Mouse (Mus musculus) stomach, embryonic 14.5 days (tissue): Measurements from ENCODE around the gene Dll3. TPM values are rescaled to one million over a fixed set of nuclear protein-coding genes. Genes with fewer than 3 reads are reported as not detected.

Experiments
- ATAC-seq: fragments of 200-750 bp; cut with Nextera tagmentation; 2 replicates; pipeline ENCODE4 v1.8.0; 2017; ENCODE audit warnings: low read depth, moderate TSS enrichment; ENCODE audit not compliant: insufficient number of reproducible peaks, insufficient read depth, low FRiP score
- H3K27ac ChIP-seq: fragments of 300-500 bp; sonication (generic); 2 replicates; pipeline ENCODE4 v1.5.1; 2014; ENCODE audit warnings: mild to moderate bottlenecking, low read length, moderate library complexity, mixed read lengths
- H3K27me3 ChIP-seq: fragments of 300-500 bp; sonication (generic); 2 replicates; pipeline ENCODE4 v1.6.1; 2014; ENCODE audit warnings: low read length, control low read depth, mixed read lengths; ENCODE audit not compliant: control insufficient read depth, insufficient read depth
- H3K36me3 ChIP-seq: fragments of 300-500 bp; sonication (generic); 2 replicates; pipeline ENCODE4 v1.6.1; 2014; ENCODE audit warnings: mild to moderate bottlenecking, control low read depth, low read length, moderate library complexity, mixed read lengths; ENCODE audit not compliant: control insufficient read depth, insufficient read depth
- H3K4me1 ChIP-seq: fragments of 300-500 bp; sonication (generic); 2 replicates; pipeline ENCODE4 v1.6.1; 2014; ENCODE audit warnings: low read length, control low read depth, mixed read lengths; ENCODE audit not compliant: control insufficient read depth, insufficient read depth
- H3K4me2 ChIP-seq: fragments of 300-500 bp; sonication (generic); replicated peaks from 2 replicates; pipeline ENCODE4 v1.6.1; 2014; ENCODE audit warnings: low read depth, low read length, control low read depth
- H3K4me3 ChIP-seq: fragments of 300-500 bp; sonication (generic); 2 replicates; pipeline ENCODE4 v1.5.1; 2014; ENCODE audit warnings: low read depth, low read length, control low read depth
- H3K9ac ChIP-seq: fragments of 300-500 bp; sonication (generic); replicated peaks from 2 replicates; pipeline ENCODE4 v1.6.1; 2014; ENCODE audit warnings: low read depth, mild to moderate bottlenecking, control low read depth, low read length, moderate library complexity, mixed read lengths
- H3K9me3 ChIP-seq: fragments of 300-500 bp; sonication (generic); 2 replicates; pipeline ENCODE4 v1.6.1; 2016; ENCODE audit warnings: low read depth, low read length, control low read depth; ENCODE audit not compliant: control insufficient read depth
- WGBS: fragments of 180-500 bp; shearing (Covaris S2); extraction: QIAGEN DNeasy Blood & Tissue Kit; methylation state at CpG from one replicate; pipeline ENCODE4 v1.1.7; 2014; 5-methylcytosine and 5-hydroxymethylcytosine counted together
- polyA plus RNA-seq: library from polyadenylated mRNA; unstranded; fragments of >200 nt; fragmentation: Nextera tagmentation; extraction: Ambion mirVana; gene quantifications from 2 replicates; pipeline ENCODE4 v1.2.1, GENCODE M21; 2014

Gene Dll3
- polyA plus RNA-seq, 1 experiment from 2014 or later = 3.8 TPM

- 4% methylated on average over 50 of the region's 63 CpGs for WGBS
- peak overlapping the region; percentile 42 for H3K4me3 ChIP-seq
Measured at GRCm38 (mm10) chr7:28294481-28294880, 7.6 kb downstream of the Dll3 start.

GRCm38 (mm10) chr7:28290638-28291590, 11.1 kb downstream of the Dll3 start, which contains the start of gene Selenov:
TSS of gene Selenov (minus strand) at chr7:28291186.
- ATAC-seq = peak; percentile 59
- H3K27me3 ChIP-seq = peaks cover 39% of the 10 kb centered on the region; the same call in 1 of the 2 replicates

More at GRCm38 (mm10) chr7:28294481-28294880, 7.6 kb downstream of the Dll3 start:
- H3K9me3 ChIP-seq = no peaks in the 10 kb centered on the region
- peak overlapping the region; percentile 77 for H3K4me2 ChIP-seq
- no peaks in the 10 kb centered on the region for H3K36me3 ChIP-seq
- H3K4me1 ChIP-seq = no peaks in the 10 kb centered on the region; the same call in 1 of the 2 replicates
- H3K27me3 ChIP-seq = peaks cover 31% of the 10 kb centered on the region; the same call in 1 of the 2 replicates
- H3K9ac ChIP-seq = peak overlapping the region; percentile 38; the same call in 1 of the 2 replicates
- H3K27ac ChIP-seq = no peak overlapping the region
- ATAC-seq = peak; percentile 44

GRCm38 (mm10) chr7:28290165-28290564, 11.9 kb downstream of the Dll3 start:
- H3K4me3 ChIP-seq = peak overlapping the region; percentile 23
- no peak overlapping the region for H3K27ac ChIP-seq
- WGBS = 2% methylated on average over 18 of the region's 18 CpGs
- peak; percentile 10; the same call in 1 of the 2 replicates for ATAC-seq
- H3K4me1 ChIP-seq = no peaks in the 10 kb centered on the region; the same call in 1 of the 2 replicates
- H3K9ac ChIP-seq = no peak overlapping the region
- H3K27me3 ChIP-seq = peaks cover 39% of the 10 kb centered on the region; the same call in 1 of the 2 replicates
- H3K36me3 ChIP-seq = no peaks in the 10 kb centered on the region
- H3K4me2 ChIP-seq = peak overlapping the region; percentile 48
- H3K9me3 ChIP-seq = no peaks in the 10 kb centered on the region

More at GRCm38 (mm10) chr7:28290638-28291590, 11.1 kb downstream of the Dll3 start, which contains the start of gene Selenov:
- Histone ChIP-seq H3K27ac (no peak within 1 kb of the TSS), H3K4me3 (peak within 1 kb of the TSS; percentile 23), H3K4me1 (no peaks in the 10 kb centered on the region; the same call in 1 of the 2 replicates), H3K36me3 (no peaks in the 10 kb centered on the region), H3K4me2 (peak within 1 kb of the TSS; percentile 48), H3K9me3 (no peaks in the 10 kb centered on the region), H3K9ac (no peak within 1 kb of the TSS)
- WGBS = 1% methylated on average over 52 of the region's 52 CpGs

GRCm38 (mm10) chr7:28280630-28281029, 21.4 kb downstream of the Dll3 start:
- no peak overlapping the region for H3K27ac ChIP-seq
- H3K9me3 ChIP-seq = no peaks in the 10 kb centered on the region
- no peak overlapping the region for H3K4me2 ChIP-seq
- WGBS = 77% methylated on average over 7 of the region's 7 CpGs
- no peak overlapping the region for H3K4me3 ChIP-seq
- no peaks in the 10 kb centered on the region for H3K4me1 ChIP-seq
- no peak for ATAC-seq
- no peaks in the 10 kb centered on the region for H3K27me3 ChIP-seq
- no peaks in the 10 kb centered on the region for H3K36me3 ChIP-seq
- no peak overlapping the region for H3K9ac ChIP-seq

- 77% methylated on average over 7 of the region's 7 CpGs for WGBS
- Histone ChIP-seq H3K9ac (peak overlapping the region; percentile 84), H3K9me3 (no peaks in the 10 kb centered on the region), H3K27me3 (no peaks in the 10 kb centered on the region), H3K36me3 (no peaks in the 10 kb centered on the region), H3K4me3 (peak overlapping the region; percentile 66), H3K4me1 (no peaks in the 10 kb centered on the region), H3K4me2 (peak overlapping the region; percentile 86), H3K27ac (peak overlapping the region; percentile 75; the same call in 1 of the 2 replicates)
- peak; percentile 25; the same call in 1 of the 2 replicates for ATAC-seq
Measured at GRCm38 (mm10) chr7:28278279-28278652, 23.8 kb downstream of the Dll3 start.

GRCm38 (mm10) chr7:28277615-28278278, 24.3 kb downstream of the Dll3 start, which contains the start of gene Eid2b:
TSS of gene Eid2b (plus strand) at chr7:28277739.
- H3K9ac ChIP-seq = peak within 1 kb of the TSS; percentile 84
- peak within 1 kb of the TSS; percentile 86 for H3K4me2 ChIP-seq
- no peaks in the 10 kb centered on the region for H3K9me3 ChIP-seq
- H3K4me3 ChIP-seq = peak within 1 kb of the TSS; percentile 66
- peak within 1 kb of the TSS; percentile 75; the same call in 1 of the 2 replicates for H3K27ac ChIP-seq
- H3K4me1 ChIP-seq = no peaks in the 10 kb centered on the region
- 3% methylated on average over 68 of the region's 68 CpGs for WGBS
- H3K36me3 ChIP-seq = no peaks in the 10 kb centered on the region
- peak; percentile 68 for ATAC-seq
- no peaks in the 10 kb centered on the region for H3K27me3 ChIP-seq

- no peaks in the 10 kb centered on the region for H3K36me3 ChIP-seq
- no peak overlapping the region for H3K4me2 ChIP-seq
- H3K9me3 ChIP-seq = no peaks in the 10 kb centered on the region
- no peak overlapping the region for H3K27ac ChIP-seq
- WGBS = 64% methylated on average over 8 of the region's 8 CpGs
- no peak overlapping the region for H3K4me3 ChIP-seq
- H3K9ac ChIP-seq = no peak overlapping the region
- no peak for ATAC-seq
- H3K4me1 ChIP-seq = no peaks in the 10 kb centered on the region
- H3K27me3 ChIP-seq = no peaks in the 10 kb centered on the region
Measured at GRCm38 (mm10) chr7:28277237-28277614, 24.8 kb downstream of the Dll3 start.

GRCm38 (mm10) chr7:28271761-28272160, 30.3 kb downstream of the Dll3 start:
- no peak overlapping the region for H3K27ac ChIP-seq
- H3K4me2 ChIP-seq = no peak overlapping the region
- WGBS = 72% methylated on average over 3 of the region's 3 CpGs
- H3K4me3 ChIP-seq = no peak overlapping the region
- no peak for ATAC-seq
- H3K9ac ChIP-seq = no peak overlapping the region
- H3K4me1 ChIP-seq = no peaks in the 10 kb centered on the region
- no peaks in the 10 kb centered on the region for H3K9me3 ChIP-seq
- H3K27me3 ChIP-seq = no peaks in the 10 kb centered on the region
- H3K36me3 ChIP-seq = no peaks in the 10 kb centered on the region; the same call in 1 of the 2 replicates
